Mouse (Mus musculus) bone marrow macrophage, adult 2 months (primary cell): ENCODE data around the gene Pex1.

ENCODE experiments used
- CTCF ChIP-seq: IDR thresholded peaks from 2 replicates; pipeline ENCODE4 v1.5.1; 2012; ENCODE audit warnings: low read depth, mild to moderate bottlenecking, low read length, moderate library complexity
- POLR2A ChIP-seq: IDR thresholded peaks from 2 replicates; pipeline ENCODE4 v1.6.1; 2012; ENCODE audit warnings: mild to moderate bottlenecking, low read depth, low read length, borderline replicate concordance

GRCm38 (mm10) chr5:3646539-3646938, 50.7 kb downstream of the Pex1 start:
- TF ChIP-seq CTCF (no peak), POLR2A (no peak)
